Mouse (Mus musculus): ENCODE measurements around the gene Nxph3. TPM values are rescaled to one million over a fixed set of nuclear protein-coding genes. Genes with fewer than 3 reads are reported as not detected.

Nxph3 gene
- polyA plus RNA-seq, 1 experiment from 2014 or later, result 1.1 TPM

DNA sequence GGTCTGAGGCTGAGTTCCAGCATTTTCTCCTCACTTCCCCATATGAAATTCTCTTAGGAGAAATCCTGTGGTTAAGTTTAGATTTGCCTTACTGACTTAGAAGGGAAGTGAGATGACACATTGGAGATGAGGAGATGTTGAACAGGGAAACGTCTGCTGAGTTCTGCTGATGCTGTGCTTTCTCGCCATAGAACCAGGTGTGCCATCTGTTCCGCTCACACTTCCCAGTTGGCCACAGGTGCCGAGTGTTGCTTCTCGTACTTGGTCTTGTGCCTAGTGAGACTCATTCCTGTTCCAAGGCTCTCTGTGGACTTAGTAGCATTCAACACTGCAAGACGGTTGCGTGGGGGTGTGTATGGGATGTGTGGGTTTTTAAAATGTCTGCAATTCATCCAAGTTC lies 38.0 kb downstream of the Nxph3 start:
- H3K9me3 ChIP-seq (ENCODE audit: control insufficient read depth, low read depth, low read length), result no peaks in the 10 kb centered on the region
- H3K9ac ChIP-seq (replicated peaks; ENCODE audit: low read depth, low read length), result no peak overlapping the region
- H3K4me2 ChIP-seq (replicated peaks; ENCODE audit: low read depth, low read length), result no peak overlapping the region
- whole genome bisulfite sequencing, result 88% methylated on average over 7 of the region's 7 CpGs
- no peaks in the 10 kb centered on the region for H3K27me3 ChIP-seq (ENCODE audit: control insufficient read depth, insufficient read depth, low read length)
- no peak for ATAC-seq (ENCODE audit: insufficient number of reproducible peaks, insufficient read depth, low FRiP score, low read depth)
- peaks cover 37% of the 10 kb centered on the region for H3K36me3 ChIP-seq (ENCODE audit: control insufficient read depth, insufficient read depth, low read length)
- no peaks in the 10 kb centered on the region for H3K4me1 ChIP-seq (ENCODE audit: control insufficient read depth, insufficient read depth, low read length)
- H3K27ac ChIP-seq (ENCODE audit: low read length), result no peak overlapping the region
- H3K4me3 ChIP-seq (ENCODE audit: low read depth, low read length), result no peak overlapping the region

DNA sequence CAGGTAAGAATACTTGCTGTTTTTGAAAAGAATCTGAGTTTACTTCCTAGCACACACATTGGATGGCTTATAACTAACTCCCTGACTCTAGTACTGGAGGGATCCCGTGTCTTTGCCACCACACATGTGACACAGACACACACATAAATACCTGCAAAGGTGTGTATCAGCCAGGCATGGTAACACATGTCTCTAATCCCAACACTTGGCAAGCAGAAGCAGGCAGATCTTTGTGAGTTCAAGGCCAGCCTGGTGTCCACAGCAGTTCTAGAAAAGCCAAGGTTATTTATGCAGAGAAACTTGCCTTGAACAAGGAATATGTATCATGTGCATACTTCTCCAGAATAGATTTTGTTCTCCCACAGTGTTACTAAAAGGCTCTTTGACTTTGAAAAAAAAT lies 40.9 kb downstream of the Nxph3 start:
- no peak overlapping the region for H3K4me2 ChIP-seq (replicated peaks; ENCODE audit: low read depth, low read length)
- WGBS, result 86% methylated on average over 1 of the region's 1 CpGs
- no peak overlapping the region for H3K4me3 ChIP-seq (ENCODE audit: low read depth, low read length)
- no peaks in the 10 kb centered on the region for H3K27me3 ChIP-seq (ENCODE audit: control insufficient read depth, insufficient read depth, low read length)
- H3K9ac ChIP-seq (replicated peaks; ENCODE audit: low read depth, low read length), result no peak overlapping the region
- no peaks in the 10 kb centered on the region for H3K4me1 ChIP-seq (ENCODE audit: control insufficient read depth, insufficient read depth, low read length)
- H3K9me3 ChIP-seq (ENCODE audit: control insufficient read depth, low read depth, low read length), result no peaks in the 10 kb centered on the region
- no peak for ATAC-seq (ENCODE audit: insufficient number of reproducible peaks, insufficient read depth, low FRiP score, low read depth)
- no peak overlapping the region for H3K27ac ChIP-seq (ENCODE audit: low read length)
- H3K36me3 ChIP-seq (ENCODE audit: control insufficient read depth, insufficient read depth, low read length), result peaks cover 38% of the 10 kb centered on the region

GRCm38 (mm10) chr11:95472942-95473341 lies 41.4 kb downstream of the Nxph3 start:
- H3K9me3 ChIP-seq (ENCODE audit: control insufficient read depth, low read depth, low read length), result no peaks in the 10 kb centered on the region
- no peak overlapping the region for H3K4me2 ChIP-seq (replicated peaks; ENCODE audit: low read depth, low read length)
- WGBS, result 80% methylated on average over 2 of the region's 2 CpGs
- no peak overlapping the region for H3K9ac ChIP-seq (replicated peaks; ENCODE audit: low read depth, low read length)
- no peaks in the 10 kb centered on the region for H3K4me1 ChIP-seq (ENCODE audit: control insufficient read depth, insufficient read depth, low read length)
- H3K36me3 ChIP-seq (ENCODE audit: control insufficient read depth, insufficient read depth, low read length), result peaks cover 38% of the 10 kb centered on the region
- H3K4me3 ChIP-seq (ENCODE audit: low read depth, low read length), result no peak overlapping the region
- no peaks in the 10 kb centered on the region for H3K27me3 ChIP-seq (ENCODE audit: control insufficient read depth, insufficient read depth, low read length)
- ATAC-seq (ENCODE audit: insufficient number of reproducible peaks, insufficient read depth, low FRiP score, low read depth), result no peak
- H3K27ac ChIP-seq (ENCODE audit: low read length), result no peak overlapping the region

GRCm38 (mm10) chr11:95467731-95468130 lies 46.6 kb downstream of the Nxph3 start:
- Histone ChIP-seq H3K27me3 (ENCODE audit: control insufficient read depth, insufficient read depth, low read length) (no peaks in the 10 kb centered on the region), H3K4me1 (ENCODE audit: control insufficient read depth, insufficient read depth, low read length) (no peaks in the 10 kb centered on the region), H3K9ac (replicated peaks; ENCODE audit: low read depth, low read length) (no peak overlapping the region), H3K36me3 (ENCODE audit: control insufficient read depth, insufficient read depth, low read length) (peaks cover 13% of the 10 kb centered on the region), H3K4me2 (replicated peaks; ENCODE audit: low read depth, low read length) (no peak overlapping the region), H3K4me3 (ENCODE audit: low read depth, low read length) (no peak overlapping the region), H3K9me3 (ENCODE audit: control insufficient read depth, low read depth, low read length) (no peaks in the 10 kb centered on the region), H3K27ac (ENCODE audit: low read length) (no peak overlapping the region)
- no peak for ATAC-seq (ENCODE audit: insufficient number of reproducible peaks, insufficient read depth, low FRiP score, low read depth)
- 91% methylated on average over 1 of the region's 1 CpGs for WGBS

DNA sequence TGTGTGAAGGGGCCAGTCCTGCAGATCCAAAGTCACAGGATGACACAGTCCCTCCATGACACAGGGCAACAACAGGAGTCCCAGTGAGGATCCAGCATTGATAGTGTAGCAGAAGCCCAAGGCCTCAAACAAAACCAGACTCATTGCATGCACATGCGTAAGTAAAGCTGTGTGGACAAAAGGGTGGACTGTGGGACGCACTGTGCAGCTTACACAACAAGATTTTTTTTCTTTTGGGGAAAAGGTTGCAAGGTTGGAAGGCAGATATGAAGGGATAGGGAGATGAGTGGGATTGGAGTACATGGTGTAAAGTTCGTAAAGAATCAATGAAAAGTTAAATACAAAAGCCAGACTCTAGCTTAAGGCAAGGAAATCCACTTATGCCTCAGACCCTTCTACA lies 52.2 kb downstream of the Nxph3 start:
- H3K27ac ChIP-seq (ENCODE audit: low read length), result no peak overlapping the region
- H3K36me3 ChIP-seq (ENCODE audit: control insufficient read depth, insufficient read depth, low read length), result no peaks in the 10 kb centered on the region; the same call in 1 of the 2 replicates
- no peak for ATAC-seq (ENCODE audit: insufficient number of reproducible peaks, insufficient read depth, low FRiP score, low read depth)
- 93% methylated on average over 3 of the region's 3 CpGs for WGBS
- H3K4me1 ChIP-seq (ENCODE audit: control insufficient read depth, insufficient read depth, low read length), result no peaks in the 10 kb centered on the region
- no peaks in the 10 kb centered on the region for H3K9me3 ChIP-seq (ENCODE audit: control insufficient read depth, low read depth, low read length)
- H3K4me3 ChIP-seq (ENCODE audit: low read depth, low read length), result no peak overlapping the region
- no peak overlapping the region for H3K9ac ChIP-seq (replicated peaks; ENCODE audit: low read depth, low read length)
- H3K4me2 ChIP-seq (replicated peaks; ENCODE audit: low read depth, low read length), result no peak overlapping the region
- no peaks in the 10 kb centered on the region for H3K27me3 ChIP-seq (ENCODE audit: control insufficient read depth, insufficient read depth, low read length)

DNA sequence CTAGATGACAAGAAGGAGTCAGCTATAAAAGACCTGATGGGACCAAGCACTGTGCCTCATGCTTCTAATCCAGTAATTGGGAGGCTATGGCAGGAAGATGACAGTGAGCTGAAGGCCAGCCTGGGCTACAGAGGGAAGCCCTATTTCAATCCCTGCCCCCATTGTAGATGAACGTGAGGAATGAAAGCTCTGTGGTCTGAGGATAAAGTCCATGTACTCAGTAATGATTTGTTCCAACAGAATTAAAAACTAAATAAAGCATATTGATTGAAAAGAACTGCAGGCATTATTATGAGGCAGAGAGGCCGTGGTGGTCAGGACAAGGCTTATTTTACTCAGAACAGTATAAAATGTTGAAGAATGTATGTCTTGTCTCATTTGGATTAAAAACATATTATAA lies 53.5 kb downstream of the Nxph3 start:
- WGBS, result 74% methylated on average over 2 of the region's 2 CpGs

More for the DNA sequence above, 53.5 kb downstream of the Nxph3 start:
- Histone ChIP-seq H3K27ac (ENCODE audit: low read length) (no peak overlapping the region), H3K27me3 (ENCODE audit: control insufficient read depth, insufficient read depth, low read length) (no peaks in the 10 kb centered on the region), H3K9me3 (ENCODE audit: control insufficient read depth, low read depth, low read length) (no peaks in the 10 kb centered on the region), H3K4me3 (ENCODE audit: low read depth, low read length) (no peak overlapping the region), H3K4me1 (ENCODE audit: control insufficient read depth, insufficient read depth, low read length) (no peaks in the 10 kb centered on the region), H3K9ac (replicated peaks; ENCODE audit: low read depth, low read length) (no peak overlapping the region), H3K4me2 (replicated peaks; ENCODE audit: low read depth, low read length) (no peak overlapping the region), H3K36me3 (ENCODE audit: control insufficient read depth, insufficient read depth, low read length) (no peaks in the 10 kb centered on the region)
- ATAC-seq (ENCODE audit: insufficient number of reproducible peaks, insufficient read depth, low FRiP score, low read depth), result no peak

Other genes starting within 250 kb of the Nxph3 start
- 60.8 and 63.1 TPM in 2 replicates for gene Kat7, start 204.3 kb downstream of the Nxph3 start, polyA plus RNA-seq (2014; fragmentation: Nextera tagmentation; extraction: Ambion mirVana)
- 14.3 and 15.7 TPM in 2 replicates for gene Fam117a, start 177.6 kb downstream of the Nxph3 start, polyA plus RNA-seq (2014; fragmentation: Nextera tagmentation; extraction: Ambion mirVana)
- gene Slc35b1, start 129.9 kb downstream of the Nxph3 start, polyA plus RNA-seq (2014; fragmentation: Nextera tagmentation; extraction: Ambion mirVana), result 91.0 and 98.1 TPM in 2 replicates
- gene Spop, start 100.5 kb downstream of the Nxph3 start, polyA plus RNA-seq (2014; fragmentation: Nextera tagmentation; extraction: Ambion mirVana), result 105 and 111 TPM in 2 replicates
- gene Ngfr, start 73.2 kb upstream of the Nxph3 start, polyA plus RNA-seq (2014; fragmentation: Nextera tagmentation; extraction: Ambion mirVana), result 8.5 and 9.3 TPM in 2 replicates
- gene Phb, start 152.4 kb upstream of the Nxph3 start, polyA plus RNA-seq (2014; fragmentation: Nextera tagmentation; extraction: Ambion mirVana), result 224 and 239 TPM in 2 replicates
- 11.7 and 13.9 TPM in 2 replicates for gene Zfp652, start 198.1 kb upstream of the Nxph3 start, polyA plus RNA-seq (2014; fragmentation: Nextera tagmentation; extraction: Ambion mirVana)
- 2.3 and 2.5 TPM in 2 replicates for gene B130006D01Rik, start 209.0 kb upstream of the Nxph3 start, polyA plus RNA-seq (2014; fragmentation: Nextera tagmentation; extraction: Ambion mirVana)